ENCODE assay signal across 9 mouse cellular contexts in genomic region chr19:51340491-51340890, GRCm38 (mm10).
DNase-seq lines count a peak whose midpoint lies in the region.
"Had no signal": no experiment of that assay in that cellular context is flagged by ENCODE, and none has a peak within 500 bp of the region (broad histone marks: within the 10 kb centered on the region; RNA-seq: fewer than 3 reads in every experiment).

No protein-coding gene starts in this region.

- peak; percentile 64 to 71 for DNase-seq in cerebellum, postnatal 10 days
- DNase-seq in cerebellum, adult 9-10 months = no peak
- DNase-seq in cerebellum, postnatal 25 days = peak; percentile 31 to 41
- DNase-seq in cerebellum, adult 8-10 months = no peak
- DNase-seq: adrenal gland, adult 2 months; adrenal gland, postnatal 10 days; adrenal gland, postnatal 25 days; embryo, embryonic 11 days; gastrocnemius, adult 2 months had no signal

Comparison
In these comparisons a context has a peak if more than half of its experiments do, and no peak if none do; other contexts are left out.
1. DNase-seq: peak in cerebellum, postnatal 10 days (2 of 2) and cerebellum, postnatal 25 days (2 of 2); none in cerebellum, adult 9-10 months (single experiment) and cerebellum, adult 8-10 months (single experiment).